Mouse (Mus musculus) NIH3T3 (cell line): Measurements from ENCODE around the gene Otop1.

Experiments used
- DNase-seq: peaks from one replicate; pipeline ENCODE4 v3.0.0-alpha.2; 2012; ENCODE audit warnings: low read depth

The Otop1 gene

DNA sequence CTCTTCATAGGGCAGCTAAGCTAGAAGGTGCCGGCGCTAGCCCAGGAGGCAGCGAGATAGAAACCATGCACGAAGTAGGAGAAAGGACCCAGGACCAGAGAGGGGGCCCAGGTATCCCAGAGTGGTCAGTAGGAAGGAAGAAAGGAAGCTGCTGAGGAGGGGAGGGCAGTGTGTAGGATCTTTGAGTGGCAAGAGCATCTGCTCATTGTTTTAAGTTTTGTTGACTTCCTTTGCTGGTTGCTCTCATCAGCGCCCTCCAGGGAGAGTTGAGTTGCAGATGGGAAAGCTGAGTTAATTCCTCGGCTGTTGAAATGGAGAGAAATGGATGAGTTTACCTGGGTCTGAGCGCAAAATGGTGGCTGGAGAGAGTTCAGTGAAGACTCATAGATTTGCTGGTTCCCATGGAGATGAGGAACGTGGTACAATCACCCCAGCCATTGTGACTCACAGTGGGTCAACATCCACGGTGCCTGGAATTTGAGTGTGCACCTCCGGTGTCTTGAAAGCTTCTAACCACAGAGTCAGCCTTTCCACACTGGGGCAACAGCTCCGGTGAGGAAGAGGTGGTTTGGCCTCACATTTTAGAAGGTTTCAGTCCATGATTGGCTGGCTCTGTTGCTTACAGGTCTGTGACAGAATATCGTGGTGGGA, 26.1 kb downstream of the Otop1 start:
- no peak for DNase-seq

DNA sequence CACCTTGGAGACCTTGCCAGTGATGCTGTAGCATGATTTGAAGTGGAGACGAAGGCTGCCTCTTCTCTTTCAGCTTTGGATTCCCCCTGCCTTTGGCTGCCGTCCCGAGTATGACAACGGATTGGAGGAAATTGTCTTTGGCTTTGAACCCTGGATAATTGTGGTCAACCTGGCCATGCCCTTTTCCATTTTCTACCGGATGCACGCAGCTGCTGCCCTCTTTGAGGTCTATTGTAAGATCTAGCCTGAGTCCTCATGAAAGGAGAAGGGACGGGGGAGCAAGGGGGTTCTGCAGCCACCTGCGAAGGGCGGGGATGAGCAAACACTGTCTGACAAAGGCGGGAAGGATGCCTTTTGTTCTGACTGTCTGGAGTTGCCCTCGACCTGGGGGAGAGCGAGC, 26.9 kb downstream of the Otop1 start:
- no peak for DNase-seq

DNA sequence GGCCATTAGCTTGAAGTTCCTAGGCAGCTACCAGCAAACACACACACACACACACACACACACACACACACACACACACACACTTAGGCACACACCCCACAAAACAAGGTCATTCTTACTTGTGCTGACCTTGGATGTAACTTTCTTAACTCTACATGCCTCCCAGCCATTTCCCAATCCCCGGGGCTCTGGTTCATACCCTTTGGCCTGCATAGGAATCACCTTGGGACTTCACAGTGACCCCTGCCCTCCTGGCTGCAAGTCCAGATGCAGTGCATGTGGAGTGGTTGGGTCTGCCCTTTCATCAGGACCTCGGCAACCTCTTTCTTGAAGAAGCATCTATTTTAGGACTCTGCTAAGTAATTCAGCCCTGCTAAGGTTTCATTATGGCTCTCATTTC, 29.5 kb downstream of the Otop1 start:
- DNase-seq, result no peak

DNA sequence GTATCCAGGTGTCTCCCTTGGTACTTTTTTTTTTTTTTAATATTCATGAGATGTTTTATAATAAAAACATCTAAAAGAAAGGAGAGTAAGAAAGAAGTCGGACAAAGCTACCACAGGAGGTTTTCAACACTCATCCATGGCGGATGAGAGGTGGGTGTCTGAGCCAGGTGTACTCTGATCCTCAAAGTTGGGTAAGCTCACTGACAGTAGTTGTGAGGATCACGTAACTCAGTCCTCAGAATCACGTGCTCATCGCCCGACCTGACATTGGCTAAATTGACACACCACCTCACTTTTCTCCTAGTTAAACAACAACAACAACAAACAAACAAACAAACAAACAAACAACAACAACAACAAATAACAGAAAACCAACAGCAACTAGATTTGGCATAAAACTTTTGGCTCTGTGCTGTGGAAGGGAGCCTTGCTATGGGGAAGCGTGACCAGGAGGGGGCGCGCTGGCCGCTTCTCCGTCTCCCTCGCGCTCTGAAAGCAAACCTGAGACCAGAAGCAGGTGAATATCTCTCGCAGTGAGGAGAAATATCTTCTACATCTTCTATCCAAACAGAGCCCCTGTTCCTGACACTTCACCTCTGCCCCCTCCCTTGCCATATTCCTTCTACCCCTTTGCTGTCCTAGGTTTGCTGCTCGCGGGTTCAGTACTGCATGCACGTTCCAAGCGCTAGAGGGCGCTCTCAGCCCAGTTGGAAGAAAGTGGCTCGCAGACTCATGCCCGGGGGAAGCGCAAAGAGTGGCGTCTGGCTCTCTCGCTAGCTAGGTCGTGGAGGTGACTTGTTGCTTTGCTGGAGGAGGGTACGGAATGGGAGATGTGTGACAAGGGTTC, 31.7 kb downstream of the Otop1 start:
- DNase-seq, result peak; percentile 93

DNA sequence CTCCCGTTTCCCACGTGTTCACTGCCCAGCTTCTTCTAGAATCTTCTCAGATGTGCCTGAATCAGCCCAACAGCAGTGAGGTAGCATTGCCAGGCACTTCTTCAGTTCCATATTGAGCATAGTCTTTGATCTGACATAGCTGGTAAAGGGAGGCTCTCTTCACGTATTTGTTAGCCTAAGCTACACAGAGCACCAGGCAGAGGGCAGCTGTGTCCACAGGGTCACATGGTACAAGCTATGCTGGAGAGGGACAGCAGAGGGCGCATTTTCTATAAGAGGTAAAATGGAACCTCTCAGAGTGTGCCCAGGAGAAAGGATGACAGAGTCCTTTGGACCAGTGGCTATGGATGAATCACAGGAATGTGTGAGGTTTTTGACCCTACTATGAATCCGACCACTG, 33.1 kb downstream of the Otop1 start:
- peak; percentile 59 for DNase-seq

DNA sequence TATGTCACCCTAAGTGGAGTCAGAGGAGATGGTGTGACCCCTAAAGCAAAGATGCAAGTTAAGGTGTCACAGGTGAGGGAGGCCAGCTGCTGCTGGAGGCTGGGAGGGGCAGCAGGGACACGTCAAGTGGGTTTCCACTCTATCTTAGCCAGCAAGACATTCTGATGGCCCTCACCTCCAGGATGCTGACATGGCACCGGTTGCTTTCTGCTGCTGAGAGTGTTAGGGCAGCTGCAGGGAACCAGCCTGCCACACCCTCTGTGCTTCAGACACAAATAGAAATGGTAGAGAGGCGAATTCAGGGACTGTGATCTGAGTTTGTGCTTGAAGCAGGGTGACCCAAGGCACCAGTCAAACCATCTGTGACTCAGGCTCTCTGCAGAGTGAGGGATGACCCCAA, 34.0 kb downstream of the Otop1 start:
- DNase-seq, result no peak

DNA sequence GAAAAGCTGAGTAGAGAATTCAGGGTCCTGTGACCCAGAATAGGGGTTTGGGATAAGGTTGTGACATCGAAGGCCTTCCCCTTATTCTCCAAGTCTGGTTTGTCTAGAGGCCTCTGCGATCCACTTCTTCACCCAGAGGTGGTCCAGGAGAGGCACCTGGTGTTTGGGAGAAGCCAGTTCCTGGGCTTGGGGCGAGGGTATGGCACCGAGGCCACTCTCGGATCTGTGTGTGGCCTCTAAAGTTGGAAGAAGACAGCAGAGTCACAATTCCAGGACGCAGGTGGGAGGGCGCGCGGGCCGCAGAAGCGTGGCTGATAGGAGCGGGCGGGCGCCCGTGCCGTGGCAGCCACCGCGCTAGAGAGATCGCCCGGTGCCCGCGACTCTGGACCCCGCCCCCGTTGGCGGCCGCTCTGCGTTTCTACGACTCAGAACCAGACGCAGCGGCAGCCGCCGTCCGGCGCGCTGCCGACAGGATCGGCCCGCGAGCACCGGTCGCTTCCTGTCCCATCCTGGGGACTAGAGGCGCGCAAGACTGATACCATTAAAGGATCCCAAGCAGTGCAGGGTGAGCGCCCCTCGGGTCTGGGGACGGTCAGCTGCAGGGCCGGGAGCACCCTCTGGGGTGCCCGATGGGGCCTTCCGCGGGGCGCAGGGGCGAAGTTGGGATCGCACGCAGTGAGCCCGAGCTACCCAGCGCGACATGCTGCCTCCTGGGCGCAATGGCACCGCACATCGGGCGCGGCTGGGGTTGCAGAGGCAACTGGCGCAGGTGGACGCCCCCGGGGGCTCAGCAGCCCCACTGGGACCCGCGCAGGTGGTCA, 43.4 kb downstream of the Otop1 start, which contains the start of gene Drd5:
Gene Drd5 (plus strand): TSS at position 402 of the 821 bp plus-strand sequence.
- DNase-seq, result no peak

DNA sequence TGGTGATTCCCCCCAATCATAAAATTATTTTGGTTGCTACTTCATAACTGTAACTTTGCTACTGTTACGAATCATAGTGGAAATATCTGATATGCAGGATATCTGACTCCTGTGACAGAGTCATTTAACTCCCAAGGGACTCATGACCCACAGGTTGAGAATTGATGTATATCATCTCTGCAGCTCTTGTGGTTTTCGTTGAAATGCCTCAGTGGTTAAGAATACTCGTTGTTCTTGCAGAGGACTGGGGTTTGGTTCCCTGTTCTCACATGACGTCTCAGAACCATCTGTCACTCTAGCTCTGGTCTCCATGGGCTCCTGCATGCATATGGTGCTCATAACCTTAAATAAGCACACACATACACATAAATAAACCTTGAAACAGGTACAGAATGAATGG, 57.6 kb downstream of the Otop1 start:
- DNase-seq, result no peak

DNA sequence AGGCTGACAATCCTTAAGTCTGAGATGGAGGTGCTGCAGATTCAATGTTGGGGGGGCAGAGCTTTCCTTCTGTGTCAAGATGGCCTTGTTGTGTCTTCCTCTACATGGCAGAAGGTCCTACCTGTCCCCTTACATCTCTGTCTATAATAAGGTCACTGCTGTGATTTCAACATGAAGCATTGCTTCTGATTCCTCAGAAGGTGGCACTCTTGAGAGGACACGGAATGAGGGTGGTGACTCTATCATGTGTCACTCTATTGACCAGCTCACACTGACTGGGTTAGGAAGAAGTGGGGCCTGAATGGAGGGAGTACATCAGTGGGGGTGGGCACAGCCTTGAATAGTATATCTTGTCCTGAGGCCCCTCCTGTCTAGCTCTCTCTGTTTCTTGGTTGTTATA, 58.8 kb downstream of the Otop1 start:
- no peak for DNase-seq

DNA sequence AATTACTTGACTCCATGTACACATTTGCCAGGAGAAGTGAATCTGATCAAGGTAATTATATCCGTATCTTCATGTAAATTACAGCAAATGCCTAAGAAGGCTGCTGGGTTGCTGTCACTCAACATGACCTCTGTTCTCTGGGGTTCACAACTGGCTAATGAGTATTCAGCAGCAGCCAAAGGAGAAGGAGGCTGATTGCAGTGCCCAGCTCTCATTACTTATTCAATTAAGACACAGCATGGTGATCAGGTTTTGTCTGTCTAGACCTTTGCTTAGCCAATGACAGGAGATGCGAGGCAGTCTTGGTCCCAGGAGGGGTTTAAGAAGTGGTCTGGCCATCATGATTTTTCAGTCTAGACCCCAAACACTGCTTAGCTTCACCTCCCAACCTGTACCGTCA, 67.3 kb downstream of the Otop1 start:
- DNase-seq, result no peak

DNA sequence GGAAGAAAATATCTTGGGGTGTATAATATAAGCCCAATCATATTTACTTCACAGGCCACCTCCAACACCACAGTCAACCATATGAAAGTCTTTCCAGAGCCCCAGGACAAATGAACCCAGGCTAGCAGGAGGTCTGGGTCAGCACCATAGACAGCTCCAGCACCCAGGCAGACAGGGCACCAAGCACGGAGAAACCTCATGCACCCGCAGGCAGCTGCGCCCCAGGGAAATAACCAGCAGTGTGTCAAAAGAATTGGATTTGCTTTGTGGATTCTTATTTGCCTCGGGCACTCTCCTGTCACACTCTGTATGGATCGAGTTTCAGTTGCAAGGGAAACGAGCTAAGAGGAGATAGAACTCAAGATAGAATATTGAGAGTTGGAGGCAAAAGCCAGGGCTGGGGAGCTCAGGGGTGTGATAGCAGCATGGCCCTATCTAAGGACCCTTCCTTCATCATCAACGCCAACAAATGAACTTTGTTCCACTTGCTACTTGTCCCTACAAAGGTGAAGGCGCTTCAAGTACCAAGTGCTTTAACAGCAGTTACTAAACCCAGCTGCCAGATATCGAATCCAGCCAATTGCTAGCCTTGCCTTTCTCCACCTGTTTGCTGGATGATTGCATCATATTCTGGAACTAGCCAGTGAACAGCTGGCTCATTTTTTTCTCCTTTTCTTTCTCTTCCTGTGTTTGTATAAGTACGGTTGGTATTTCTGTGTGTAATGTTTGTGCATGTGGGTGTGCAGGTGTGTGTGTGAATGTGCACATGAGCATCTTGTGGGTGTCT, 71.1 kb downstream of the Otop1 start:
- DNase-seq, result peak; percentile 56

DNA sequence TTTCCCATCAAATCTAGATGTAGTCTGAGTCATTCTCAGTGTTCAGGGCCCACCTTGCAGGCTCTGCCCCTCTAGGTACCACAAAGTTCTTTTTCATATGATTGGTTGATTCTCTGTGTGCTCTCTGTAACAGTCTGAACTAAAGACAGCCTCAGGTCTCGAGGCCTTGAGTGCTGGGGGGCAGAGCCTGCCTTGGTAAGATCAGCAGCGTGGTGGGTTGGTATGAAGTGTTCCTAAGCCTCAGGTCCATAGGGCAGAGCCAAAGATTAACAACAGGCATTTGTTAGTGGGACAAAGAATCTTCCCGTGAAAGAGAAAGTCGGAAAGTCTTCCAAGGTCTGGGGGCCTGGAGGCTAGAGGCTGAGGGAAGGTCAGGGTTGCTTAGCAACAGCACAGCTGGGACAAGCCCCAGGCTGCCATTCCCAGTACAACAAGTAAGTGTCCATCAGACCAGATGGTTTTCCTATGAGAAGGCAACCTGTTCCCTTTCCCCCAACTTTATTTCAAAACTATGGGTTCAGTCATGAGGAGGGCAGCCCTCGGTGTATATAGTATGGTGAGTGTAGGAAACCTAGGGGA, 74.7 kb downstream of the Otop1 start:
- DNase-seq, result no peak
